Mouse (Mus musculus) megakaryocyte, embryonic 14.5 days (primary cell): Measurements from ENCODE around the gene Pex11a. TPM values are rescaled to one million over a fixed set of nuclear protein-coding genes. Genes with fewer than 3 reads are reported as not detected.
"Not testable (repeated sequence)": the region's sequence is repeated elsewhere in the genome, so short reads cannot be mapped to it uniquely, and the experiment has no call there.

ENCODE experiments used
- H3K27me3 ChIP-seq: replicated peaks from 2 replicates; pipeline ENCODE3; 2012; ENCODE audit warnings: inconsistent platforms
- H3K36me3 ChIP-seq: replicated peaks from 2 replicates; pipeline ENCODE3; 2012; ENCODE audit warnings: low read length, inconsistent platforms, mixed read lengths
- H3K4me1 ChIP-seq: 2 replicates; pipeline ENCODE4 v1.6.1; 2012; ENCODE audit warnings: inconsistent platforms
- H3K4me3 ChIP-seq: replicated peaks from 2 replicates; pipeline ENCODE3; 2012; ENCODE audit warnings: moderate library complexity, mild to moderate bottlenecking, inconsistent platforms
- H3K9me3 ChIP-seq: 2 replicates; pipeline ENCODE4 v1.6.1; 2012; ENCODE audit warnings: inconsistent platforms
- FLI1 ChIP-seq: IDR thresholded peaks from 2 replicates; pipeline ENCODE4 v1.6.1; 2012; ENCODE audit warnings: low read length, inconsistent platforms, mixed read lengths
- GATA1 ChIP-seq: IDR thresholded peaks from 3 replicates; pipeline ENCODE4 v1.6.1; 2012; ENCODE audit warnings: mixed read lengths, low read length, inconsistent platforms, borderline replicate concordance
- polyA plus RNA-seq: library from polyadenylated mRNA; stranded (reverse); fragments of >175 nt; gene quantifications from 2 replicates; pipeline ENCODE4 v1.2.3, GENCODE M21; 2012; ENCODE audit warnings: low replicate concordance; ENCODE audit not compliant: insufficient read depth

The Pex11a gene
- polyA plus RNA-seq, result 0.81 TPM in 1 of 2 replicates, not detected in the other

GRCm38 (mm10) chr7:79742659-79743536, at the start of gene Pex11a, which contains the start of gene Wdr93:
Gene Pex11a, minus strand, starts transcription at chr7:79743131.
Gene Wdr93, plus strand, starts transcription at chr7:79743163.
- Histone ChIP-seq H3K4me3 (peak within 1 kb of the TSS; percentile 92), H3K27me3 (peaks cover 18% of the 10 kb centered on the region), H3K9me3 (no peaks in the 10 kb centered on the region), H3K36me3 (no peaks in the 10 kb centered on the region), H3K4me1 (peaks cover 24% of the 10 kb centered on the region)
- peak; percentile 54; the same call in 1 of the 2 replicates for TF ChIP-seq FLI1
- no peak for TF ChIP-seq GATA1

- not testable (repeated sequence) for H3K36me3 ChIP-seq, H3K9me3 ChIP-seq, H3K4me3 ChIP-seq
- Histone ChIP-seq H3K4me1 (peaks cover 40% of the 10 kb centered on the region), H3K27me3 (peaks cover 82% of the 10 kb centered on the region)
Observed at GRCm38 (mm10) chr7:79789812-79790211, 46.9 kb upstream of the Pex11a start.

DNA sequence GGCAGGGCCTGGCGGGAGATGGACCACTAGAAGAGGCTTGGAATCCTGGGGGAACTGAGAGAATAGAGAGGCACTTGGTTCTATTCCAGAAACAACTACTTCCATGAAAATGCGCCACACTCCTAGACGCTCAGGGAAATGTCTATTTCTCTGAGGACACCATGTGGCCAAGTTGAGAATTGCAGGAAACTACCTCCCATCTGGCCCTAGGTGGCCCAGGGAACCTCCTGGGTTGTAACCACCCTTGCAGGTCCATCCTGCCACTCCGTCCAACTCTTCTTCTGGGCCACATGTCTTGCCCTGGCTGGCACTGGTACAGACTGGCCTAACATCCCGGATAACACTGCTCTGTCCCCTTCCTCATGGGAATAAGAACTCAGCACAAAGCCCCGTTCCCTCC, 43.4 kb upstream of the Pex11a start:
- no peaks in the 10 kb centered on the region for H3K9me3 ChIP-seq
- H3K4me1 ChIP-seq, result peaks cover 30% of the 10 kb centered on the region
- no peak overlapping the region for H3K4me3 ChIP-seq
- H3K36me3 ChIP-seq, result no peaks in the 10 kb centered on the region
- peaks cover 47% of the 10 kb centered on the region for H3K27me3 ChIP-seq
- TF ChIP-seq FLI1 (no peak), GATA1 (no peak)

DNA sequence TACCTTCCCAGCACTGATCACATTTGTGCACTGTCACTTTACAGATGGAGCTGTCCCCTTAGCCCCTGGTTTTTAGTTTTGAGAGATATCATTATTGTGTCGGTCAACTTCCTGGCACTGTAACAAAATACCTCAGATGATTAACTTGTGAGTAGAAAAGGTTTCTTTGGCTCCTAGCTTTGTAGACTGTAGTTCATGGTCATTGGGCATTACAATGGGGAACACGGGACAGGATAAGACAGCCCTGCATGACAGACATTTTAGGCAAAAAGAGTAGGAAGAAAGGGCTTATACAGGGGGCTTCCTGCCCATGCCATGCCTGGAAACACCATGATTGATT, 39.6 kb upstream of the Pex11a start:
- TF ChIP-seq FLI1 (no peak), GATA1 (no peak)
- H3K36me3 ChIP-seq, result no peaks in the 10 kb centered on the region
- H3K4me1 ChIP-seq, result peaks cover 50% of the 10 kb centered on the region
- no peaks in the 10 kb centered on the region; the same call in 1 of the 2 replicates for H3K9me3 ChIP-seq
- H3K27me3 ChIP-seq, result peaks cover 24% of the 10 kb centered on the region
- no peak overlapping the region for H3K4me3 ChIP-seq

- peaks cover 23% of the 10 kb centered on the region for H3K27me3 ChIP-seq
- H3K9me3 ChIP-seq, result no peaks in the 10 kb centered on the region; the same call in 1 of the 2 replicates
- TF ChIP-seq GATA1 (no peak), FLI1 (no peak)
- no peaks in the 10 kb centered on the region for H3K36me3 ChIP-seq
- H3K4me3 ChIP-seq, result no peak overlapping the region
- peaks cover 53% of the 10 kb centered on the region for H3K4me1 ChIP-seq
Observed at GRCm38 (mm10) chr7:79781826-79782515, 39.0 kb upstream of the Pex11a start.

DNA sequence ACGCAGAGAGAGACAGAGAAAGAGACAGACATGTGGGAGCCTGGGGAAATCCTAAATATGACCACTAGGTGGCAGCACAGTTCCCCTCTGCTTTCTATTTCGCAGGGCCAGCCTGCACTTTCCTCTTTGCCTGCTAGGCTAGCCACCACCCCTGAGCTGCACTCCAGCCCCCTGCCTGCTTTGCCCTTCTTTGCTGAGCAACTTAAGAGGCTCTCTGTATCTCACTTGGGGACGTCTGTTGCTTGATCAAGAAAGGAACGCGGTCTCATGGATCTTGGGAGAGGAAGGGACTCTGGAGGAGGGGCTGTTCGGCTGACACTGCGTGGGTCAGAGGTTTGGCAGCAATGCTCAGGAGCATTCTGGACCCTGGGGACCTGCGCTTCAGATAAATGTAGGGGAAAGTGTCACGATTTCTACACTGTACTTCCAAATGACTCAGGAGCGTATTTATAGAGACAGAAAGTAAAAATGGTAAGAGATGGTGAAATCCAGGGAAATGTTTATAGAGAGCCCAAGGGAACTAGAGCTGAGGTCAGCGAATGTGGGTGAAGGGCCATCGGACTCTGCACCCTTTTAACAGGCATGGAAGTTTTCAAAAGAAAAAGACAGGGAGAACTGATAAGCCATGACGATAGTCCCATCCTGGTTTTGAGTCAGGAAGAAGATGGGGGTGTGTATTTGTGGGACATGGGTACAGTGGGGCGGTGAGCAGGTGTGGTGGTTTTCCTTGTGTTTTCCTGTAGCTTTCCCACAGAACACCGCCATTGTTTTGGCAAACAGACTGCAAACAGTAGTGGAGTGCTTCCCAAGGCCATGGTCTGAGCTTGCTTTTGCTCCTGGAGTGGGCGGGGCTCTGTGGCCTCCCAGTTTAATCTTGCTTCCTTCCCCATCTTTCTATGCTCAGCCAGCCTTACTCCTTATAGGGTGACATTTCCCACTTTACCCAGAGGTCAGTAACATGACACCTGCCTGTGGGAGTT, 38.0 kb upstream of the Pex11a start:
- Histone ChIP-seq H3K9me3 (no peaks in the 10 kb centered on the region; the same call in 1 of the 2 replicates), H3K4me3 (peak overlapping the region; percentile 90), H3K36me3 (no peaks in the 10 kb centered on the region), H3K27me3 (peaks cover 20% of the 10 kb centered on the region), H3K4me1 (peaks cover 61% of the 10 kb centered on the region)
- TF ChIP-seq GATA1 (no peak), FLI1 (no peak)

- Histone ChIP-seq H3K36me3 (no peaks in the 10 kb centered on the region), H3K9me3 (no peaks in the 10 kb centered on the region), H3K27me3 (peaks cover 46% of the 10 kb centered on the region), H3K4me1 (peaks cover 48% of the 10 kb centered on the region), H3K4me3 (no peak overlapping the region)
- TF ChIP-seq GATA1 (no peak), FLI1 (no peak)
Observed at GRCm38 (mm10) chr7:79771561-79772512, 28.9 kb upstream of the Pex11a start.

- TF ChIP-seq GATA1 (no peak), FLI1 (no peak)
Observed at GRCm38 (mm10) chr7:79769664-79770063, 26.7 kb upstream of the Pex11a start.

More at GRCm38 (mm10) chr7:79769664-79770063, 26.7 kb upstream of the Pex11a start:
- peaks cover 30% of the 10 kb centered on the region for H3K4me1 ChIP-seq
- H3K4me3 ChIP-seq, result no peak overlapping the region
- H3K36me3 ChIP-seq, result no peaks in the 10 kb centered on the region
- H3K9me3 ChIP-seq, result 0 out of 2 replicates have a peak, but pooled peaks cover 4% of the 10 kb centered on the region
- H3K27me3 ChIP-seq, result peaks cover 46% of the 10 kb centered on the region
